Mouse (Mus musculus): ENCODE measurements around the gene Arpc2.

Arpc2 gene

GRCm38 (mm10) chr1:74239162-74239561 is 3.3 kb downstream of the Arpc2 start:
- no peak for DNase-seq (ENCODE audit: low read depth, low spot score)

GRCm38 (mm10) chr1:74239618-74240017 is 3.7 kb downstream of the Arpc2 start:
- no peak for DNase-seq (ENCODE audit: low read depth, low spot score)

- no peak for DNase-seq (ENCODE audit: low read depth, low spot score)
Measured at GRCm38 (mm10) chr1:74240311-74240710, 4.4 kb downstream of the Arpc2 start.

GRCm38 (mm10) chr1:74240832-74241231 is 4.9 kb downstream of the Arpc2 start:
- no peak for DNase-seq (ENCODE audit: low read depth, low spot score)

- DNase-seq (ENCODE audit: low read depth, low spot score): no peak
Measured at GRCm38 (mm10) chr1:74245525-74245924, 9.6 kb downstream of the Arpc2 start.

GRCm38 (mm10) chr1:74248799-74249198 is 12.9 kb downstream of the Arpc2 start:
- no peak for DNase-seq (ENCODE audit: low read depth, low spot score)

GRCm38 (mm10) chr1:74249331-74249980 is 13.6 kb downstream of the Arpc2 start:
- DNase-seq (ENCODE audit: low read depth, low spot score): no peak

- DNase-seq (ENCODE audit: low read depth, low spot score): no peak
Measured at GRCm38 (mm10) chr1:74250096-74250495, 14.2 kb downstream of the Arpc2 start.

GRCm38 (mm10) chr1:74255704-74256345 is 19.9 kb downstream of the Arpc2 start:
- DNase-seq (ENCODE audit: low read depth, low spot score): no peak

- peak; percentile 29 for DNase-seq (ENCODE audit: low read depth, low spot score)
Measured at GRCm38 (mm10) chr1:74256782-74257181, 20.9 kb downstream of the Arpc2 start.

- DNase-seq (ENCODE audit: low read depth, low spot score): no peak
Measured at GRCm38 (mm10) chr1:74262510-74262909, 26.6 kb downstream of the Arpc2 start.

- no peak for DNase-seq (ENCODE audit: low read depth, low spot score)
Measured at GRCm38 (mm10) chr1:74268750-74269149, 32.9 kb downstream of the Arpc2 start.

GRCm38 (mm10) chr1:74271659-74272058 is 35.8 kb downstream of the Arpc2 start:
- no peak for DNase-seq (ENCODE audit: low read depth, low spot score)

GRCm38 (mm10) chr1:74275015-74275414 is 39.1 kb downstream of the Arpc2 start:
- no peak for DNase-seq (ENCODE audit: low read depth, low spot score)

GRCm38 (mm10) chr1:74277041-74277440 is 41.2 kb downstream of the Arpc2 start:
- DNase-seq (ENCODE audit: low read depth, low spot score): no peak

- DNase-seq (ENCODE audit: low read depth, low spot score): no peak
Measured at GRCm38 (mm10) chr1:74277883-74278537, 42.1 kb downstream of the Arpc2 start.

- no peak for DNase-seq (ENCODE audit: low read depth, low spot score)
Measured at GRCm38 (mm10) chr1:74278538-74278937, 42.7 kb downstream of the Arpc2 start, which contains the start of gene Gpbar1. Gene Gpbar1 (plus strand): TSS chr1:74278550.

- no peak for DNase-seq (ENCODE audit: low read depth, low spot score)
Measured at GRCm38 (mm10) chr1:74278988-74279387, 43.1 kb downstream of the Arpc2 start.

- no peak for DNase-seq (ENCODE audit: low read depth, low spot score)
Measured at GRCm38 (mm10) chr1:74280591-74281325, 44.9 kb downstream of the Arpc2 start.

GRCm38 (mm10) chr1:74281372-74281771 is 45.5 kb downstream of the Arpc2 start:
- no peak for DNase-seq (ENCODE audit: low read depth, low spot score)

GRCm38 (mm10) chr1:74281886-74282285 is 46.0 kb downstream of the Arpc2 start:
- no peak for DNase-seq (ENCODE audit: low read depth, low spot score)

All from WW6 (cell line).